Mouse (Mus musculus) heart, embryonic 11.5 days (tissue): ENCODE measurements around the gene Anapc15. TPM values are rescaled to one million over a fixed set of nuclear protein-coding genes. Genes with fewer than 3 reads are reported as not detected.

Source experiments
- ATAC-seq: fragments of 200-750 bp; cut with Nextera tagmentation; replicated peaks from 2 replicates; pipeline ENCODE4 v1.8.0; 2017; ENCODE audit warnings: moderate library complexity; ENCODE audit not compliant: insufficient number of reproducible peaks, low FRiP score, low TSS enrichment
- H3K27ac ChIP-seq: fragments of 300-500 bp; sonication (generic); 2 replicates; pipeline ENCODE4 v1.5.1; 2014; ENCODE audit warnings: mild to moderate bottlenecking, low read depth, low read length
- H3K27me3 ChIP-seq: fragments of 300-500 bp; sonication (generic); 2 replicates; pipeline ENCODE4 v1.6.1; 2014; ENCODE audit warnings: mild to moderate bottlenecking, low read length, mixed read lengths; ENCODE audit not compliant: control insufficient read depth, insufficient read depth
- H3K36me3 ChIP-seq: fragments of 300-500 bp; sonication (generic); 2 replicates; pipeline ENCODE4 v1.6.1; 2014; ENCODE audit warnings: mild to moderate bottlenecking, low read length, moderate library complexity, mixed read lengths; ENCODE audit not compliant: control insufficient read depth, insufficient read depth
- H3K4me1 ChIP-seq: fragments of 300-500 bp; sonication (generic); 2 replicates; pipeline ENCODE4 v1.6.1; 2014; ENCODE audit warnings: low read length; ENCODE audit not compliant: control insufficient read depth, insufficient read depth
- H3K4me2 ChIP-seq: fragments of 300-500 bp; sonication (generic); 2 replicates; pipeline ENCODE4 v1.6.1; 2014; ENCODE audit warnings: mild to moderate bottlenecking, moderate library complexity
- H3K4me3 ChIP-seq: fragments of 300-500 bp; sonication (generic); 2 replicates; pipeline ENCODE4 v1.5.1; 2014; ENCODE audit warnings: low read depth, low read length
- H3K9ac ChIP-seq: fragments of 300-500 bp; sonication (generic); 2 replicates; pipeline ENCODE4 v1.6.1; 2014; ENCODE audit warnings: mild to moderate bottlenecking, low read depth, low read length, moderate library complexity
- H3K9me3 ChIP-seq: fragments of 300-500 bp; sonication (generic); replicated peaks from 2 replicates; pipeline ENCODE4 v1.6.1; 2016; ENCODE audit warnings: low read length; ENCODE audit not compliant: control insufficient read depth
- WGBS: fragments of 180-500 bp; shearing (Covaris S2); extraction: QIAGEN DNeasy Blood & Tissue Kit; methylation state at CpG from one replicate; pipeline ENCODE4 v1.1.7; 2014; ENCODE audit not compliant: insufficient replicate concordance; 5-methylcytosine and 5-hydroxymethylcytosine counted together
- polyA plus RNA-seq: library from polyadenylated mRNA; unstranded; fragments of >200 nt; fragmentation: Nextera tagmentation; extraction: Ambion mirVana; gene quantifications from 2 replicates; pipeline ENCODE4 v1.2.1, GENCODE M21; 2014

Gene Anapc15
- polyA plus RNA-seq, 1 experiment from 2014 or later, result 73.3 TPM

GRCm38 (mm10) chr7:101831437-101831836 is 32.1 kb upstream of the Anapc15 start:
- no peak overlapping the region for H3K4me3 ChIP-seq
- H3K27me3 ChIP-seq, result no peaks in the 10 kb centered on the region
- WGBS, result 90% methylated on average over 8 of the region's 8 CpGs
- H3K4me1 ChIP-seq, result peaks cover 19% of the 10 kb centered on the region
- no peak overlapping the region for H3K9ac ChIP-seq
- no peak overlapping the region for H3K4me2 ChIP-seq
- ATAC-seq, result no peak
- H3K9me3 ChIP-seq, result no peaks in the 10 kb centered on the region
- peaks cover 53% of the 10 kb centered on the region for H3K36me3 ChIP-seq
- H3K27ac ChIP-seq, result no peak overlapping the region

GRCm38 (mm10) chr7:101832372-101832771 is 31.1 kb upstream of the Anapc15 start:
- no peak overlapping the region for H3K9ac ChIP-seq
- peaks cover 19% of the 10 kb centered on the region for H3K4me1 ChIP-seq
- WGBS, result 94% methylated on average over 4 of the region's 4 CpGs
- no peak overlapping the region for H3K4me2 ChIP-seq
- no peaks in the 10 kb centered on the region for H3K9me3 ChIP-seq
- ATAC-seq, result no peak
- H3K27ac ChIP-seq, result no peak overlapping the region
- no peaks in the 10 kb centered on the region for H3K27me3 ChIP-seq
- H3K36me3 ChIP-seq, result peaks cover 44% of the 10 kb centered on the region
- no peak overlapping the region for H3K4me3 ChIP-seq

- H3K9me3 ChIP-seq, result no peaks in the 10 kb centered on the region
- H3K27ac ChIP-seq, result no peak overlapping the region
- no peak for ATAC-seq
- H3K4me1 ChIP-seq, result peaks cover 19% of the 10 kb centered on the region
- H3K4me2 ChIP-seq, result 0 out of 2 replicates have a peak overlapping the region, but pooled peaks have one; percentile 87
- H3K36me3 ChIP-seq, result peaks cover 34% of the 10 kb centered on the region
- 70% methylated on average over 5 of the region's 5 CpGs for WGBS
- H3K27me3 ChIP-seq, result no peaks in the 10 kb centered on the region
- no peak overlapping the region for H3K9ac ChIP-seq
- no peak overlapping the region for H3K4me3 ChIP-seq
These were observed 30.2 kb upstream of the Anapc15 start for GRCm38 (mm10) chr7:101833352-101833751.

- no peak overlapping the region for H3K4me3 ChIP-seq
- no peak for ATAC-seq
- WGBS, result 63% methylated on average over 3 of the region's 3 CpGs
- H3K4me2 ChIP-seq, result peak overlapping the region; percentile 87
- H3K4me1 ChIP-seq, result peaks cover 22% of the 10 kb centered on the region
- H3K27ac ChIP-seq, result no peak overlapping the region
- 0 out of 2 replicates have a peak overlapping the region, but pooled peaks have one; percentile 35 for H3K9ac ChIP-seq
- no peaks in the 10 kb centered on the region for H3K9me3 ChIP-seq
- peaks cover 32% of the 10 kb centered on the region for H3K36me3 ChIP-seq
- H3K27me3 ChIP-seq, result no peaks in the 10 kb centered on the region
These were observed 29.5 kb upstream of the Anapc15 start for GRCm38 (mm10) chr7:101833916-101834584.

GRCm38 (mm10) chr7:101834903-101835302 is 28.6 kb upstream of the Anapc15 start:
- Histone ChIP-seq H3K4me2 (peak overlapping the region; percentile 87), H3K9ac (0 out of 2 replicates have a peak overlapping the region, but pooled peaks have one; percentile 34), H3K27me3 (no peaks in the 10 kb centered on the region), H3K4me1 (peaks cover 22% of the 10 kb centered on the region), H3K27ac (no peak overlapping the region), H3K36me3 (peaks cover 26% of the 10 kb centered on the region), H3K9me3 (no peaks in the 10 kb centered on the region), H3K4me3 (peak overlapping the region; percentile 70)
- 45% methylated on average over 3 of the region's 3 CpGs for WGBS
- ATAC-seq, result no peak

GRCm38 (mm10) chr7:101835457-101836109 is 27.9 kb upstream of the Anapc15 start:
- Histone ChIP-seq H3K9ac (peak overlapping the region; percentile 86), H3K4me3 (peak overlapping the region; percentile 70), H3K4me2 (peak overlapping the region; percentile 87), H3K27me3 (no peaks in the 10 kb centered on the region), H3K27ac (no peak overlapping the region), H3K4me1 (peaks cover 22% of the 10 kb centered on the region), H3K36me3 (peaks cover 19% of the 10 kb centered on the region), H3K9me3 (no peaks in the 10 kb centered on the region)
- WGBS, result 45% methylated on average over 5 of the region's 5 CpGs
- no peak for ATAC-seq

GRCm38 (mm10) chr7:101836271-101837153 is 27.0 kb upstream of the Anapc15 start:
- peak overlapping the region; percentile 70 for H3K4me3 ChIP-seq
- ATAC-seq, result peak; percentile 57; the same call in 1 of the 2 replicates
- peak overlapping the region; percentile 86 for H3K9ac ChIP-seq
- WGBS, result under 1% methylated on average over 59 of the region's 63 CpGs
- H3K36me3 ChIP-seq, result peaks cover 10% of the 10 kb centered on the region
- H3K4me1 ChIP-seq, result peaks cover 22% of the 10 kb centered on the region
- H3K27me3 ChIP-seq, result no peaks in the 10 kb centered on the region
- peak overlapping the region; percentile 90 for H3K27ac ChIP-seq
- no peaks in the 10 kb centered on the region for H3K9me3 ChIP-seq
- peak overlapping the region; percentile 87 for H3K4me2 ChIP-seq

- peaks cover 22% of the 10 kb centered on the region for H3K4me1 ChIP-seq
- peak overlapping the region; percentile 86 for H3K9ac ChIP-seq
- peak; percentile 5; the same call in 1 of the 2 replicates for ATAC-seq
- no peaks in the 10 kb centered on the region for H3K9me3 ChIP-seq
- H3K36me3 ChIP-seq, result peaks cover 3% of the 10 kb centered on the region
- H3K27ac ChIP-seq, result peak overlapping the region; percentile 90
- WGBS, result under 1% methylated on average over 20 of the region's 20 CpGs
- H3K4me3 ChIP-seq, result peak overlapping the region; percentile 70
- H3K4me2 ChIP-seq, result peak overlapping the region; percentile 87
- no peaks in the 10 kb centered on the region for H3K27me3 ChIP-seq
These were observed 26.3 kb upstream of the Anapc15 start for GRCm38 (mm10) chr7:101837154-101837605.
